Mouse (Mus musculus): Measurements from ENCODE around the gene Mt3. TPM values are rescaled to one million over a fixed set of nuclear protein-coding genes. Genes with fewer than 3 reads are reported as not detected.

The Mt3 gene
- total RNA-seq, 1 experiment from 2014 or later, result not detected

- no peak for ATAC-seq (replicated peaks; ENCODE audit: low read depth, poor library complexity, severe bottlenecking)
Observed at GRCm38 (mm10) chr8:94182055-94182929, 29.9 kb downstream of the Mt3 start.

GRCm38 (mm10) chr8:94183117-94183516 is 30.7 kb downstream of the Mt3 start:
- ATAC-seq (replicated peaks; ENCODE audit: low read depth, poor library complexity, severe bottlenecking), result peak; percentile 64

GRCm38 (mm10) chr8:94184357-94184843 is 32.0 kb downstream of the Mt3 start:
- no peak for ATAC-seq (replicated peaks; ENCODE audit: low read depth, poor library complexity, severe bottlenecking)

- ATAC-seq (replicated peaks; ENCODE audit: low read depth, poor library complexity, severe bottlenecking), result no peak
Observed at GRCm38 (mm10) chr8:94185791-94186190, 33.4 kb downstream of the Mt3 start.

- peak; percentile 20; the same call in 1 of the 2 replicates for ATAC-seq (replicated peaks; ENCODE audit: low read depth, poor library complexity, severe bottlenecking)
Observed at GRCm38 (mm10) chr8:94186542-94186941, 34.1 kb downstream of the Mt3 start.

GRCm38 (mm10) chr8:94187290-94188002 is 35.0 kb downstream of the Mt3 start:
- ATAC-seq (replicated peaks; ENCODE audit: low read depth, poor library complexity, severe bottlenecking), result peak; percentile 11; the same call in 1 of the 2 replicates

GRCm38 (mm10) chr8:94189275-94190031 is 37.0 kb downstream of the Mt3 start:
- ATAC-seq (replicated peaks; ENCODE audit: low read depth, poor library complexity, severe bottlenecking), result no peak

- ATAC-seq (replicated peaks; ENCODE audit: low read depth, poor library complexity, severe bottlenecking), result peak; percentile 92
Observed at GRCm38 (mm10) chr8:94191101-94191691, 38.8 kb downstream of the Mt3 start.

GRCm38 (mm10) chr8:94192926-94193325 is 40.5 kb downstream of the Mt3 start:
- ATAC-seq (replicated peaks; ENCODE audit: low read depth, poor library complexity, severe bottlenecking), result no peak

- ATAC-seq (replicated peaks; ENCODE audit: low read depth, poor library complexity, severe bottlenecking), result no peak
Observed at GRCm38 (mm10) chr8:94194591-94195223, 42.3 kb downstream of the Mt3 start.

GRCm38 (mm10) chr8:94199202-94199869 is 46.9 kb downstream of the Mt3 start:
- peak; percentile 89 for ATAC-seq (replicated peaks; ENCODE audit: low read depth, poor library complexity, severe bottlenecking)

Other genes with a start within 250 kb of the Mt3 start
- 60.7 and 88.1 TPM in 2 replicates for gene Amfr, start 139.8 kb upstream of the Mt3 start, total RNA-seq (2017)
- 66.5 and 103 TPM in 2 replicates for gene Nudt21, start 115.6 kb upstream of the Mt3 start, total RNA-seq (2017)
- gene Ogfod1, start 115.4 kb upstream of the Mt3 start, total RNA-seq (2017), result 12.5 and 16.8 TPM in 2 replicates
- 4.5 and 4.8 TPM in 2 replicates for gene Bbs2, start 53.7 kb upstream of the Mt3 start, total RNA-seq (2017)
- gene Mt4, start 15.4 kb upstream of the Mt3 start, total RNA-seq (2017), result not detected in 2 replicates
- 113 and 182 TPM in 2 replicates for gene Mt2, start 20.1 kb downstream of the Mt3 start, total RNA-seq (2017)
- gene Mt1, start 26.5 kb downstream of the Mt3 start, total RNA-seq (2017), result 115 and 180 TPM in 2 replicates
- 42.3 and 46.4 TPM in 2 replicates for gene Nup93, start 62.0 kb downstream of the Mt3 start, total RNA-seq (2017)
- 0.49 TPM in 1 of 2 replicates, not detected in the other for gene Slc12a3, start 176.6 kb downstream of the Mt3 start, total RNA-seq (2017)
- 71.4 and 79.8 TPM in 2 replicates for gene Herpud1, start 233.8 kb downstream of the Mt3 start, total RNA-seq (2017)

Data from common myeloid progenitor, adult 5-6 weeks (primary cell).